Mouse (Mus musculus): ENCODE results near the gene Gm9747. TPM values are rescaled to one million over a fixed set of nuclear protein-coding genes. Genes with fewer than 3 reads are reported as not detected.

Gene Gm9747
- polyA plus RNA-seq, 1 experiment from 2014 or later: 6.2 TPM

- no peak overlapping the region for H3K4me3 ChIP-seq (ENCODE audit: low read depth, low read length)
- DNase-seq (ENCODE audit: low spot score) (no peak), ATAC-seq (ENCODE audit: low FRiP score, low TSS enrichment) (no peak)
- no peak overlapping the region for H3K27ac ChIP-seq (replicated peaks)
- no peaks in the 10 kb centered on the region for H3K9me3 ChIP-seq (ENCODE audit: control insufficient read depth, low read length)
- H3K9ac ChIP-seq (ENCODE audit: low read length): no peak overlapping the region
- H3K4me1 ChIP-seq (replicated peaks; ENCODE audit: control insufficient read depth, insufficient read depth): peaks cover 3% of the 10 kb centered on the region; the same call in 1 of the 2 replicates
- H3K27me3 ChIP-seq (ENCODE audit: control insufficient read depth, insufficient read depth, low read length): no peaks in the 10 kb centered on the region
- 43% methylated on average over 1 of the region's 1 CpGs for WGBS
- TF ChIP-seq CTCF (IDR thresholded peaks at IDR 0.05; ENCODE audit: low read depth) (no peak), EP300 (optimal IDR thresholded peaks at IDR 0.05) (no peak)
- H3K36me3 ChIP-seq (ENCODE audit: control insufficient read depth, insufficient read depth, low read length): peaks cover 3% of the 10 kb centered on the region; the same call in 1 of the 2 replicates
- no peak overlapping the region for H3K4me2 ChIP-seq (replicated peaks; ENCODE audit: low read depth)
These were observed 46.9 kb downstream of the Gm9747 start for GRCm38 (mm10) chr1:82279768-82280167.

GRCm38 (mm10) chr1:82281823-82282222, 48.9 kb downstream of the Gm9747 start:
- Histone ChIP-seq H3K9me3 (ENCODE audit: control insufficient read depth, low read length) (no peaks in the 10 kb centered on the region), H3K4me3 (ENCODE audit: low read depth, low read length) (no peak overlapping the region), H3K27me3 (ENCODE audit: control insufficient read depth, insufficient read depth, low read length) (no peaks in the 10 kb centered on the region), H3K4me1 (replicated peaks; ENCODE audit: control insufficient read depth, insufficient read depth) (peaks cover 3% of the 10 kb centered on the region; the same call in 1 of the 2 replicates), H3K4me2 (replicated peaks; ENCODE audit: low read depth) (no peak overlapping the region), H3K9ac (ENCODE audit: low read length) (no peak overlapping the region), H3K27ac (replicated peaks) (no peak overlapping the region), H3K36me3 (ENCODE audit: control insufficient read depth, insufficient read depth, low read length) (peaks cover 3% of the 10 kb centered on the region; the same call in 1 of the 2 replicates)
- DNase-seq (ENCODE audit: low spot score): no peak
- no peak for TF ChIP-seq CTCF (IDR thresholded peaks at IDR 0.05; ENCODE audit: low read depth)
- TF ChIP-seq EP300 (optimal IDR thresholded peaks at IDR 0.05): no peak
- ATAC-seq (ENCODE audit: low FRiP score, low TSS enrichment): no peak
- WGBS: 62% methylated on average over 6 of the region's 6 CpGs

- TF ChIP-seq CTCF (IDR thresholded peaks at IDR 0.05; ENCODE audit: low read depth): peak; percentile 18; the same call in 1 of the 2 replicates
- TF ChIP-seq EP300 (optimal IDR thresholded peaks at IDR 0.05): no peak
- peaks cover 6% of the 10 kb centered on the region; the same call in 1 of the 2 replicates for H3K4me1 ChIP-seq (replicated peaks; ENCODE audit: control insufficient read depth, insufficient read depth)
- H3K4me2 ChIP-seq (replicated peaks; ENCODE audit: low read depth): peak overlapping the region; percentile 86
- H3K36me3 ChIP-seq (ENCODE audit: control insufficient read depth, insufficient read depth, low read length): no peaks in the 10 kb centered on the region
- H3K27me3 ChIP-seq (ENCODE audit: control insufficient read depth, insufficient read depth, low read length): no peaks in the 10 kb centered on the region
- DNase-seq (ENCODE audit: low spot score): peak; percentile 94
- peak overlapping the region; percentile 47 for H3K4me3 ChIP-seq (ENCODE audit: low read depth, low read length)
- peak; percentile 98 for ATAC-seq (ENCODE audit: low FRiP score, low TSS enrichment)
- H3K9ac ChIP-seq (ENCODE audit: low read length): peak overlapping the region; percentile 73
- H3K9me3 ChIP-seq (ENCODE audit: control insufficient read depth, low read length): no peaks in the 10 kb centered on the region
- peak overlapping the region; percentile 90 for H3K27ac ChIP-seq (replicated peaks)
- under 1% methylated on average over 35 of the region's 35 CpGs for WGBS
These were observed 50.2 kb downstream of the Gm9747 start for GRCm38 (mm10) chr1:82282992-82283611.

- DNase-seq (ENCODE audit: low spot score) (peak; percentile 26), ATAC-seq (ENCODE audit: low FRiP score, low TSS enrichment) (no peak)
- Histone ChIP-seq H3K9ac (ENCODE audit: low read length) (peak overlapping the region; percentile 49), H3K36me3 (ENCODE audit: control insufficient read depth, insufficient read depth, low read length) (no peaks in the 10 kb centered on the region), H3K4me2 (replicated peaks; ENCODE audit: low read depth) (peak overlapping the region; percentile 86), H3K27ac (replicated peaks) (peak overlapping the region; percentile 90), H3K9me3 (ENCODE audit: control insufficient read depth, low read length) (no peaks in the 10 kb centered on the region), H3K4me3 (ENCODE audit: low read depth, low read length) (peak overlapping the region; percentile 47), H3K27me3 (ENCODE audit: control insufficient read depth, insufficient read depth, low read length) (no peaks in the 10 kb centered on the region), H3K4me1 (replicated peaks; ENCODE audit: control insufficient read depth, insufficient read depth) (peaks cover 6% of the 10 kb centered on the region; the same call in 1 of the 2 replicates)
- WGBS: 11% methylated on average over 1 of the region's 1 CpGs
- no peak for TF ChIP-seq EP300 (optimal IDR thresholded peaks at IDR 0.05)
- TF ChIP-seq CTCF (IDR thresholded peaks at IDR 0.05; ENCODE audit: low read depth): no peak
These were observed 51.0 kb downstream of the Gm9747 start for GRCm38 (mm10) chr1:82283901-82284301.

GRCm38 (mm10) chr1:82284403-82284802, 51.5 kb downstream of the Gm9747 start:
- no peaks in the 10 kb centered on the region for H3K9me3 ChIP-seq (ENCODE audit: control insufficient read depth, low read length)
- H3K36me3 ChIP-seq (ENCODE audit: control insufficient read depth, insufficient read depth, low read length): no peaks in the 10 kb centered on the region
- WGBS: 6% methylated on average over 4 of the region's 4 CpGs
- H3K4me1 ChIP-seq (replicated peaks; ENCODE audit: control insufficient read depth, insufficient read depth): peaks cover 6% of the 10 kb centered on the region; the same call in 1 of the 2 replicates
- peak overlapping the region; percentile 90 for H3K27ac ChIP-seq (replicated peaks)
- H3K4me2 ChIP-seq (replicated peaks; ENCODE audit: low read depth): peak overlapping the region; percentile 86
- peak overlapping the region; percentile 49 for H3K9ac ChIP-seq (ENCODE audit: low read length)
- no peaks in the 10 kb centered on the region for H3K27me3 ChIP-seq (ENCODE audit: control insufficient read depth, insufficient read depth, low read length)
- no peak for ATAC-seq (ENCODE audit: low FRiP score, low TSS enrichment)
- no peak for DNase-seq (ENCODE audit: low spot score)
- TF ChIP-seq EP300 (optimal IDR thresholded peaks at IDR 0.05): no peak
- no peak for TF ChIP-seq CTCF (IDR thresholded peaks at IDR 0.05; ENCODE audit: low read depth)
- H3K4me3 ChIP-seq (ENCODE audit: low read depth, low read length): peak overlapping the region; percentile 47

Other genes starting within 250 kb of the Gm9747 start
- 1.6 and 1.9 TPM in 2 replicates for gene Irs1, start 58.3 kb downstream of the Gm9747 start, polyA plus RNA-seq (2015; fragmentation: Nextera tagmentation; extraction: Ambion mirVana)
- 7.5 and 7.9 TPM in 2 replicates for gene Rhbdd1, start 83.3 kb downstream of the Gm9747 start, polyA plus RNA-seq (2015; fragmentation: Nextera tagmentation; extraction: Ambion mirVana)